Mouse (Mus musculus) c-Kit-positive CD71-positive TER-119-negative erythroid progenitor cells, embryonic 14.5 days (primary cell): ENCODE results near the gene Cars.
"Not testable (repeated sequence)": the region's sequence is repeated elsewhere in the genome, so short reads cannot be mapped to it uniquely, and the experiment has no call there.

ENCODE experiments used
- DNase-seq: peaks from one replicate; pipeline ENCODE4 v3.0.0-alpha.2; 2013; ENCODE audit warnings: low read depth

The Cars gene

DNA sequence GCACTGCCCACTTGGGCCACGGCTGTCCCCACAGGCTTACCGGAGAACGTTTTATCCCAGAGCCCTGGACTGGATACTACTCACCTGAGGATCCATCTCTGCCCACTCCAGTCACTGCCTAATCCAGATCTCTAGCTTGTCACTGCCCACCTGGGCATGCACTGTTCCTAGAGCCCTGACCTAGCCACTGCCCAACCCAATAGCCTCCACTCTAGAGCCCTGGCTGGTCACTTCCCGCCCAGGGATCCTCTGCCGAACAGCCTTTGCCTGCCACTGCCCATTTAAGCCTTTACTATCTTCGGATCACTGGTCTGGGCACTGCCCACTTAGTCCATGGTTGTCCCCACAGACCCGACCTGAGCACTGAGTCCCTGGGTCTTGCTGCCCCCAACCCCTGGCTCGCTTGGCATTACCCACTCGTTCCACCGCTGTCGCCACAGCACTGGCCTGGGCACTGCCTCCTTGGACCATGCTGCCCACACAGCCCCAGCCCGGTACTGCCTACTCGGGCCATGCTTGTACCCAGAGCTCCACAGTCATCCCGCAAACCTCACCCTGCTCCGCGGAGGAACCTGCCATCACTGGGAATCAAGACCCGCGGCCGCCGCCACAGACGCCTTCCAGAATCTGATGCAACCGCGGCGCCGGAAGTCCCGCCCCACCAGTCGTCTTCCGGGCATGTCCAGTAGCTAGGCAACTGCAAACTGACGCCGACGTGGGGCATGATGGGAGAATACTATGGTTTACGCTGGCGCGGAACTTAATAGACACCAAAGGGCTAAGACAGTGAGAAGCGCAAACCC is at the start of gene Cars:
Cars (minus strand) TSS at position 663 of the 803 bp plus-strand sequence.
- peak; percentile 95 for DNase-seq

DNA sequence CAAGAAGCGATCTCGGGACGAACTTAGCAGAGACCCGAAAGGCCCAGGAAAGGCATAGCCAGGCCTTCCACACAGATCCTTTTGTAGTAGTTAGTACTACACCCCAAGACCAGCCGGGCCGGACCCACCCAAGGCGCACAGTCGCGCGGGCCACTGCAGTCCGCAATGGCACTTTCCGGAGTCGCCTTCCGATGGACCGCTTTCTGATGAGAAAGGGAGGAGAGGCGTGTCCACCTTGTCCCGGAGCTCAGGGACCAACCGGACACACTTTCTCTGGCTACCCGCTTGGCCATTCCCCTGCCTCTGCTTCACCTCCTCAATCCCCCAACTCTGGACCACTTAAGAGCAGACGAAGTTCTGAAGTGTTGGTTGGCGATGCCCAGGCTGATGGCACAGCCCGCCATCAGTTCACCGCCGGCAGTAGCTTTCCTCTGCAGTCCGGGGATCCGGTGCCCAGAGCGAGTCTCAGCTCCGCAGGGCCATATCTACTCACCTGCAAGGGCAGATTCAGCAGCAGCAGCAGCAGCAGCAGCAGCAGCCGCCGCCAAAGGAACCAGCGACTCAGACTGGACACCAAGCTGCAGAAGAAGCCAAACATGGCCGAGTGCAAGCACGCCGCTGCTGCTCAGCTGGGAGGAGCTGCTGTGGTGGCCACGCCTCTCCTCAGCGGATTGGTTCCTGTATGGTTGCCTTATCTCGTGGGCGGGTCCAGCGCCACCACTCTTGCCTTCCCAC is 49.3 kb upstream of the Cars start, which contains the start of gene Tnfrsf22:
Tnfrsf22 (minus strand) TSS at position 628 of the 735 bp plus-strand sequence.
- peak; percentile 70 for DNase-seq

- DNase-seq = not testable (repeated sequence)
These were observed 44.1 kb upstream of the Cars start for GRCm38 (mm10) chr7:143643949-143644348.

DNA sequence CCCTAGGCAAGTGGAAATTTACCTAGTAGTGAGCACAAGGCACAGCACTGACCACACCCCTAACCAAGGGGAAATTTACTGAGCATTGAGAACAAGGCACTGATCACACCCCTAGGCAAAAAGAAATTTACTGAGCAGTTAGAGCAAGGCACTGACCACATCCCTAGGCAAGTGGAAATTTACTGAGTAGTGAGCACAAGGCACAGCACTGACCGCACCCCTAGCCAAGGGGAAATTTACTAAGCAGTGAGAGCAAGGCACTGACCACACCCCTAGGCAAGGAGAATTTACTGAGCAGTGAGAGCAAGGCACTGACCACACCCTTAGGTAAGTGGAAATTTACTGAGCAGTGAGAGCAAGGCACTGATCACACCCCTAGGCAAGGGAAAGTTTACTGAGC is 36.8 kb upstream of the Cars start:
- DNase-seq = no peak

- no peak for DNase-seq
These were observed 31.6 kb upstream of the Cars start for GRCm38 (mm10) chr7:143631503-143631902.

DNA sequence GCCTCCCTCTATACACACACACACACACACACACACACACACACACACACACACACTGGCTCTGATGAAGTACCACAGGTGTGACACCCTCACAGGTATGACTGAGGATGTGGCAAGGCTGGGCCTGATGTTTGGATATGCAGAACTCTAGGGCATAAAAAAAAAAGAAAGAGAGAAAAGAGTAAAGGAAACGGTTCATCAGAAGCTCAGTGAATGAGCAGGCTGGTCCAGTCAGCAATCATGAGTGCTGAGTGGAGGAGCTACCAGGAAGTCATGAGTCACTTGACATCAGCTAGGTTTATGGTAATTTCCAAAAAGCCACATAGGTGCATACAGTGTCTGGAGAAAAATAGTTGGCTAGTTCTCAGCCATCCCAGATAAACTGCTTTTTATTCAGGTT is 29.6 kb upstream of the Cars start:
- DNase-seq = no peak

- no peak for DNase-seq
These were observed 28.6 kb upstream of the Cars start, which contains the start of gene Tnfrsf26 for GRCm38 (mm10) chr7:143628540-143628939. Gene Tnfrsf26, minus strand, starts transcription at chr7:143628722.

DNA sequence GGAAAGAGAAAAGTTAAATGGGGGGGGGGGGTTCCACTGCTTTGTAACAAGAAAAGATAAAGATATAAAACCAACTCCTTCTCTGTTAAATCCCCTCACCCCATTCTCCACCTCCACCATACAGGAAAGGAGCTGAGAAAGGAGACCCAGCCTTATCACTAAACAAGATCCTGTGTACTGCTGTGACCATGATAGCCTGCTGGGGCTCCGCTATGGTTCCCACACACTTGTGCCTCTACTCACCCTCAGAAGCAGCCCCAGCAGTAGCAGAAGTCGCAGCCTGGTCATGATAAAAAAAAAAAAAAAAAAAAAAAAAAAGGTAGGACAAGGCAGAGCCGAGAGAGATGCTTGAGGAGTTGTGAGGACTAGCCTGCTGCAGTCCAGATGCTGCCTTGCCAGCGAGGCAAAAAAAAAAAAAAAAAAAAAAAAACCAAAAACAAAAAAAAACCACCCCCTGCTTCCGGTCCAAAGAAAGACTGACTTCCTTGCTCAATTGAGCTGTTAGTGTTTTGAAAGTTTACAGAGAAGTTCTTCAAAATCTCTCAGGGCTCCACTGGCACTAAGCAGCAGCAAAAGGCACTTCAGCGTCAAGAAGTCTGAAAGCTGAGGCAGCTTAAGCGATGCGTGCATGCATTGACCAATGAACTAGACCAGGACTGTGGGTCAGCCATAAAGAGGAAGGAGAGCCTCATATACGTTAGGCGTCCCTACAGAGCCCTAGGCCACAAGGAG is 27.8 kb upstream of the Cars start:
- no peak for DNase-seq

DNA sequence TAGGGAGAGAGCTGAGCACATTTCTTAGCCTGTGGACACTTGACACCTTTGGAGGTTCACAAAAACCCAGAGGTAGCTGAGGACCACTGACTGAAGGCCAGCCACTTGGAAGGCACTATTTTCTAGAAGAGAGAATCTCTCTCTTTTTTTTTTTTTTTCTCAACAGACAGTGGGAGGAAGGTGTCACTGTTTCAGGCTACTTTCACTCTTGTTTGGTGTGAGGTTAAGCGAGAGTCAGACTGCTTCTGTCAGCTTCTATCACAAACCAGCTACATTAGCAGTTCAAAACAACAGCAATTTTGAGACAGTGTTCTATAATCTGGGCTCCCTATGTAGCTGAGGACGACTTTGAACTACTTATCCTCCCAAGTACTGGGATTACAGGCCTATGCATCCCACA is 26.3 kb upstream of the Cars start:
- DNase-seq = no peak

GRCm38 (mm10) chr7:143625151-143625550 is 25.3 kb upstream of the Cars start:
- no peak for DNase-seq

- DNase-seq = no peak
These were observed 24.7 kb upstream of the Cars start for GRCm38 (mm10) chr7:143624561-143624960.

GRCm38 (mm10) chr7:143620951-143621350 is 21.1 kb upstream of the Cars start:
- DNase-seq = no peak

GRCm38 (mm10) chr7:143614404-143615135 is 14.7 kb upstream of the Cars start:
- no peak for DNase-seq

DNA sequence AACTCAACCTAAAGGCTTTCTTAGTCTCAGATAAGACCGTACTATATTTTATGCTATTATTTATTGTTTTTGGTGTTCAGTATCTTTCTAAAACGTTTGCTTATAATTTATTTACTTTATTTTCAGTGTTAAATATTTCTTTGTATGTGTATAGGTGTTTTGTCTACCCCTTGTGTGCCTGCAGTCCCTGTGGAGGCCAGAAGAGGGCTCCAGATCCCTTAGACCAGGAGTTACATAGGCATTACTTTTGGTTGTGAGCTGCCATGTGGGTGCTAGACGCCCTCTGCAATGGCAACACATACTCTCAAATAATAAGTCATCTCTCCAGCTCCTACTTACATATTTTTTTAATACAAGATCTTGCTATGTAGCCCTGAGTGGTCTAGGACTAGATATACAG is 12.3 kb upstream of the Cars start:
- DNase-seq = no peak

DNA sequence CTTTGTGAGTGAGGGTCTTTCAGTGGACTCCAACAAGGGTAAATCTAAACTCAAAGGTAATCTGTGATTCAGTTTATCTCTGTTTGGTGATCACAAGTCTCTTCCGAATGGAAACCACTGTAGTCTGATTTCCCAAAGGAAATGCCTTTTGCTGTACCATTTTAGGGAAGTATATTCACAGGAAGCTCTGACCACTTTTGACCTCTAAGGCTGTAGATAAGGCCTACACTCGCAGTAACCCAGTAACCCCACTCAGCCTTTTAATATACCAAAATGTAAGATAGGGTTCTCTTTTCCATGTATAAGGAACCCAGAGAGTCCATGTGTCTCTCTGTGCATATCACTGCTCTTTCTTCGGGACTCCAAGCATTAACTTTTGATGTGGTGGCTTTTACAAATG is 5.4 kb upstream of the Cars start:
- no peak for DNase-seq

GRCm38 (mm10) chr7:143604889-143605288 is 5.0 kb upstream of the Cars start:
- DNase-seq = no peak

DNA sequence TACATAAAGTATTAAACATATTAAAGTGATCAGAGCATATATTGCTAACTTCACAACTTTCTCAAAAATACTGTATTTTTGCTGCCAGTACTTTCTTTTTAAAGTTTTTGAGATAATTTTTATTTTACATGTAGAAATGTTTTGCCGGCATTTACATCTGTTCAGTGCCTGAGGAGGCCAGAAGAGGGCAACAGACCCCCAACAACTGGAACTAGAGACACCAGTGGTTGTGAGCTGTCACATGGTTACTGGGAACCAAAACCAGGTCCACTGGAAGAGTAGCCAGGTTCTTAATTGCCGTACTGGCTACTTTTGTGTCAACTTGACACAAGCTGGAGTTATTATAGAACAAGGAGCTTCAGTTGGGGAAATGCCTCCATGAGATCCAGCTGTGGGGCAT is 1.8 kb upstream of the Cars start:
- DNase-seq = no peak

GRCm38 (mm10) chr7:143600231-143600740 is 396 bp upstream of the Cars start:
- DNase-seq = no peak

- no peak for DNase-seq
These were observed 5.0 kb downstream of the Cars start for GRCm38 (mm10) chr7:143594865-143595264.

- DNase-seq = no peak
These were observed 7.6 kb downstream of the Cars start for GRCm38 (mm10) chr7:143592255-143592654.

- no peak for DNase-seq
These were observed 11.9 kb downstream of the Cars start for GRCm38 (mm10) chr7:143588006-143588405.

DNA sequence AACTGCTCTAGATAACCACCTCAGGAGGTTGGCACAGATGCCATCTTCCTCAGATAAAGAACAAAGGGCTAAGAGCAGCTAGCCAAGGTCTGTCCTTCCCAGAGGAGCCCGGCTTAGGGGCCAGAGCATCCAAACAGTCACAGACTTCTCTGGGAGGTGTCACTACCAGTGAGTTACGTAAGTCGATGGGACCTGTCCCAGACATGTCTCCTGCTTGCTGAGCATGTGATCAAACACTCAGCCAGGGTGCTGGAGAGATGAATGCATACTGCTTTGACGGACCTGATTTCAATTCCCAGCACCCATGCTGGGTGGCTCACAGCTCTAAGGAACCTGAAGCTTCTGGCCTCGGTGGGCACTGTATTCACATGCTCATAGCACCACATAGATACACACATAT is 12.3 kb downstream of the Cars start:
- no peak for DNase-seq
